Mouse (Mus musculus): ENCODE data around the gene Tsc22d4.
A peak's percentile ranks its signal among the peaks of the same experiment; 100 is the strongest.
"Not testable (repeated sequence)": the region's sequence is repeated elsewhere in the genome, so short reads cannot be mapped to it uniquely, and the experiment has no call there.

The Tsc22d4 gene

DNA sequence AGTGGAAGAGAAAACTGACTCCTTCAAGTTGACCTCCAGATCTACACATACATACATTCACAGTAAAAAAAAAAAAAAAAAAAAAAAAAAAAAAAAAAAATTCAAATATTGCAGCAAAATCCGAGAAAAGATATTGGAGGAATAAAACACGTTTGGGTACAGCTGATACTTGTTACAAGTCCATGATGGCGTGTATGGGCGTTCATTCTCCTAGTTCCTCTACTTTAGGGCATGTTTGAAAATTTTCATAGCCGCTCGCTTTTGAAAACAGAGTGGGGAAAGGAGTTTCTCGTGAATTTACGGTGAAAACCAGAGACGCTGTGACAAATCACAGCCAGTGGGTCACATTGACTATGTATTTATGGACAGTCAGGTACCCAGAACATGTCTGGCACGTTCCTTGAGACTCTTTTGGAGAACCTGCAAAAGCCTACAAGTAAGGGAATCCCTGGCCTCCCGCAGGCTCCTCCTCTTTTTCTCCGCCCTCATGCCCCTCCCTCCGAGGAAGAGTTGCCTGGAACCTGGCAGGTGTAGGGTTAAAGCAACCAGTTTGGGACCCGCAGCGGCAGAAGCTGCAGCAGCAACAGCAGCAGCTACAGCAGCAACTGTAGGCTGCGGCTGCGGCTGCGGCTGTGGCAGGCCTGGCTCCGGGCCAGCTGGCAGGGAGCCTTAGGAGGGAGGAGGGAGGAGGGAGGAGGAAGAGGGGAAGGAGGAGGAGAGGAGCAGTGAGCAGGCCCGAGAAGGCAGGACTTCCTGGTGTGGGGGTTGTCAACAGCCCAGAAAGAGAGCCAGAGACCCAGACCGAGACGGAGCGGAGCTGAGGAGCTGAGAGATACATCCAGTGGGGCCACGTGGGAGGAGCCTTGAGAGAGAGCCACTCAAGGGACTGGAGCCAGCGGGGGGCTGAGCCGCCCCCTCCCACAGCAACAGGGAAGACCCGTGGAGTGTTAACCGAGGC, at the start of gene Tsc22d4:
TSS of gene Tsc22d4 (plus strand) at position 517 of the 958 bp plus-strand sequence.
- peak; percentile 58 to 77 for DNase-seq (ENCODE audit: low read depth in 1 of 2, low spot score in 2 of 2)

GRCm38 (mm10) chr5:137695930-137696329, 49.6 kb upstream of the Tsc22d4 start:
- DNase-seq (ENCODE audit: low read depth in 1 of 2, low spot score in 2 of 2), result no peak

DNA sequence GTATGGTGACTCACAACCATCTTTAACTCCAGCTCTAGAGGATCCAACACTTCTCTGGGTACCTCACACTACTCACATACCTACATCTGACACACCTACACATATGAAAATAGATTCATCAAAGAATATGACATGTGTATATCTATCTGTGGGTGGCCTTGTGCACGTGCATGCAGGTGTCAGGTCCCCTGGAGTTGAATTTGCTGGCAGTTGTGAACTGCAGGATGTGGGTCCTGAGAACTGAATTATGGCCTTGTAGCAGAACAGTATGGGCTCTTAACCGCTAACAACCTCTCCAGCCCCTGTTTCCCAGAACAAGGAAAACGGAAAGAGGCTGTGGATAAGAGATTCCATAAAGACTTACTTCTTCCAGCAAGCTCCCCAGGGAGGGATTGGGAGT, 46.5 kb upstream of the Tsc22d4 start:
- no peak for DNase-seq (ENCODE audit: low read depth in 1 of 2, low spot score in 2 of 2)

- DNase-seq (ENCODE audit: low read depth in 1 of 2, low spot score in 2 of 2), result no peak
These were observed 45.7 kb upstream of the Tsc22d4 start for GRCm38 (mm10) chr5:137699850-137700249.

DNA sequence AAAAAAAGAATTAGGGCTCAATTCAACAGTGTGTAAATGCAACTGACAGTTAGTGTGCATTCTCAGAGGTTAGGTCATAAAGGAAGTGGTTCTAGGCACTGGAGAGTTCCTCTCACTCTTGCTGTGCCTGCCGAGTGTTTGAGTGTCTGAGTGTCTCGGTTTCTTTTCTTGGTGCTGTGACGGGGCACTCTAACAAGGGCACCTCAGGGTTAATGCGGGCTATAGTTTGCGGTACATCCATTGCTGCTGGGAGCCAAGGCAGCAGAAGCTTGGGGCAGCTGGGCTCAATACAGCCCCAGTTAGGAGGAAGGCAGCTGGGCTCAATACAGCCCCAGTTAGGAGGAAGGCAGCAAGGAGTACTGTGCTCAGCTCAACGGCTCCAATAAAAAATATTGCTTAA, 40.3 kb upstream of the Tsc22d4 start:
- no peak for DNase-seq (ENCODE audit: low read depth in 1 of 2, low spot score in 2 of 2)

DNA sequence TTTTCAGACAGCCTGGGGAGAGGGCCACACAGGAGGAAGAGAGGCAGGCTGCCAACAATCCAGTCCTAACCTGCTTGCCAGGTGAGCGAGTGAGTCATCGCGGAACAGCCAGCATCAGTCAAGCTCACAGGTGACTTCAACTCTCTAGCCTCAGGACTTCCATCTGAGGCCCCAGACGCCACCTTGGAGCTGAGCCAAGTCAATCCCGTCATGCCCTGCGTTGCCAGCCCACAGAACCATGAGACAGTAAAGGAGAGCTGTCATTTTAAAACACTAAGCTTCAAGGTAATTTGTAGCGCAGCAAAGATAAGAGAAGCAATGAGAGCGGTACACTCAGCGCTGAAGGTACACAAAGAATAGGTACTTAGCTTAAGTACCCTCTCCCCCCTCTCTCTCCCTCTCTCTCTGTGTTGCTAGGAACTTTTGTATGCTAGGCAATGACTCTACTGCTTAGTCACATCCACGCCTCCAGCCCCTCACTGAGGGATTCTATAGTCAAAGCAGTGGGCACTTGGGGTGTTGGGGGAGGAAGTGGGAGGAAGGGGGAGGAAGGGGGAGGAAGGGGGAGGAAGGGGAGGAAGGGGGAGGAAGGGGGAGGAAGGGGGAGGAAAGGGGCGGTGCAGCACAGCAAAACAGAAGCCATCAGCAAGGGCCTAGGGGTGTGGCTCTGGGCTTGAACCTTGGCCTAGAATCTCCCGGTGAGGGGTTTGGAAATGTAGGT, 38.5 kb upstream of the Tsc22d4 start:
- DNase-seq (ENCODE audit: low read depth in 1 of 2, low spot score in 2 of 2), result peak in 1 of 2 experiments; percentile 29

GRCm38 (mm10) chr5:137713454-137713853, 32.1 kb upstream of the Tsc22d4 start:
- no peak for DNase-seq (ENCODE audit: low read depth in 1 of 2, low spot score in 2 of 2)

GRCm38 (mm10) chr5:137715685-137716084, 29.8 kb upstream of the Tsc22d4 start:
- DNase-seq (ENCODE audit: low read depth in 1 of 2, low spot score in 2 of 2), result no peak

GRCm38 (mm10) chr5:137718020-137718790, 27.3 kb upstream of the Tsc22d4 start:
- DNase-seq (ENCODE audit: low read depth in 1 of 2, low spot score in 2 of 2), result no peak

DNA sequence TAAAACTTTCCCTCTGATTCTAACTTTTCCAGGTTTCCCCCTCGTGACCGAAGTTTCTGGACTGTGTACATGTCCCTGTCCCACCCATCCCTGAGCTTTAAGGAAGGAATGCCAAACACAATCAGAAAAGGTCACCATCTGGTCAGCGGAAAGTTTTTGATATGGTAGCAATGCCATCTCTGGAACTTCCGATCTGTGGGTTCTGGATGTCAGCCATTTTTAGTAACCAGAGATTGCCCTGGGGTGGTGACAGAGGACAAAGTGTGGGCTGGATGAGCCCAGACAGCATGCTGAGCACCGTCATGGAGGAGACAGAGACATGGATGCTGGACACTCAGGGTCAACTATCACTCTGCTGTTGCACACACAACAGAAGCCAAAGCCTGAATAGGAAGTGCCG, 26.4 kb upstream of the Tsc22d4 start:
- no peak for DNase-seq (ENCODE audit: low read depth in 1 of 2, low spot score in 2 of 2)

- DNase-seq (ENCODE audit: low read depth in 1 of 2, low spot score in 2 of 2), result not testable (repeated sequence)
These were observed 24.9 kb upstream of the Tsc22d4 start for GRCm38 (mm10) chr5:137720558-137721164.

DNA sequence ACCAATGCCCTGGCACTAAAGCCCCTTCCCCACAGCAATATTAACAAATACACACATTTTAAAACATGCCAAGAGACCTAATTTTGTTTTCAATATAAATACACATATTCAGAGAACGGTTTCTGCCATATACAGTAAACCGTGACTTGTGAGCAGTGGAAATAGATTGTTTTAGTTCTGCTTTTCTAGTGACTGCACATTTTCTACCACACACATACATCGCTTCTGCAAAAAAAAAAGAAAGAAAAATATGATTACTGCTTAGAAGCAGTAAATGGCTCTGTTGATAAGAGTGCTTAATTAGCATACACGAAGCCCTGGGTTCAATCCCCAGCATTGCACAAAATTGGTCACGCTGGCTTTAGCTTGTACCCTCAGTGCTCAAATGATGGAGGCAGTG, 21.7 kb upstream of the Tsc22d4 start:
- no peak for DNase-seq (ENCODE audit: low read depth in 1 of 2, low spot score in 2 of 2)

GRCm38 (mm10) chr5:137726767-137727166, 18.8 kb upstream of the Tsc22d4 start:
- DNase-seq (ENCODE audit: low read depth in 1 of 2, low spot score in 2 of 2), result no peak

- DNase-seq (ENCODE audit: low read depth in 1 of 2, low spot score in 2 of 2), result no peak
These were observed 11.8 kb upstream of the Tsc22d4 start for GRCm38 (mm10) chr5:137733638-137734288.

DNA sequence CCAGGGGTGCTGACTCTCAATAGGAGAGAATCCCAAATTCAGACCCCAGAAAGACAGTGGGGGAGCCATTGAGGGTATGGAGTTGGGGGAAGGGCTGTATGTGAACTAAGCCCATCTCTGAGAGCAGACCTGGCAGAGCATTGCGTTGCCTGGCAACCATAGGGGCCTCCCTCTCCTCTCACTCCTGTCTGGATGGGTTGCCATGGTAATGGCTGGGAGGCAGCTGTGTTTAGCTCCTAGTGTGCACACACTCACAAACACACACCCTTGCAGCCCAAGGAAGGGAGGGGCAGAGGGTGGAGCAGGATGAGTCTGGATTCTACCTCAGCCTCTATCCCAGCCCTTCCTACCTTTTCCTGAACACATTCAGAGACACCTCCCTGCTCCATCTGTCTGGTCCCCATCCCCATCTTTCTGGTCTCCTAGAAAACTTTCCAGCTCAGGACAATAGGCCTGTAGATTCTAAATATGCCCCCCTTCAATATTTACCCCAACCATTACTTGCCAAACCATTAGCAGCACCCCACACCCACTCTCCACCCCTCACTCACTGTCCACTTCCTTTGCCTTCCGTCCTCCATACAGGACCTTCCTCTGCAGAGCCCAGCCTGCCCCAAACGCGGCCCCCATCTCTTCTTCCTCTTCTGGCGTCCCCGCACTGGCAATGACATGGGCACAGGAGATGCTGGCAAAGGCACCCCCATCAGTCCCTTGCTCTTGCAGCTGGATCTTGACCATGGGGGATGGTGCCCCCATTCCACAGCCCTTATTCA, 11.1 kb upstream of the Tsc22d4 start:
- DNase-seq (ENCODE audit: low read depth in 1 of 2, low spot score in 2 of 2), result no peak

- DNase-seq (ENCODE audit: low read depth in 1 of 2, low spot score in 2 of 2), result no peak
These were observed 8.1 kb upstream of the Tsc22d4 start for GRCm38 (mm10) chr5:137737400-137737940.

DNA sequence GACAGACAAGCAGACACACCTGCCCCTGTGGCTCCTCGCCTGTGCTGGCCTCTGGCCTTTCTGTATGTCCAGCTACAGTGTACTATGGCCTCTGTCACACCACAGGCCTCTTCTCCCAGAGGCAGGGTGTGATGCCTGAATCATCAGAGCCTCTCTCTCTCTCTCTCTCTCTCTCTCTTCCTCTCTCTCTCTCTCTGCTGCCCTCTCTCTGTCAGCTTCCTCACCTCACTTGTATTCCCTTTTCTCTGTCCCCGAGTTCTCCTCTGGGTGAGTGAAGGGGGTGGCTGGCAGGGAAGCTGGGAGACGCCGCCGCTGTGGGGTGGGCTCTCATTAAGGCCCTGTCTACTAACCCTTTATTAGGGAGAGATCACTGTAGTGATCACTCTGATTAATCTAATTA, 7.0 kb upstream of the Tsc22d4 start:
- no peak for DNase-seq (ENCODE audit: low read depth in 1 of 2, low spot score in 2 of 2)

DNA sequence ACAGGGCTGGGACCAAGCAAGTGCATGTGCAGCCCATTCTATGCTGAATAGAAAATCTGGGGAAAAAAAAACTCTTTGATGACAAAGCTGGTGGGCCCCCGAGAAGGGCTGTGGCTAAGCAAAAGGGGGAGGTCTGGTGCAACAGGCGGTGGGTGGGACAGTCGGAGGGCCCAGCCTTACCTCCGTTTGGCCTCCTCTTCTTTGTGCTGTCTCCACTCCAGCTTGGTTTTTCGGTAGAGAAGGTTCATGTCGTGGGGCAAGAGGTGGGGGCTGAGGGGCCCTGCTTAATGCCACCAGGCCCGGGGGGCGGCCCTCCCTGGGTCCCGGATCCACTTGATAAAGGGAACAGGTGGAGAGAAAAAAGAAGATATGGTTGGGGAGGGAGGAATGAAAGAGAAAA, 6.1 kb upstream of the Tsc22d4 start:
- no peak for DNase-seq (ENCODE audit: low read depth in 1 of 2, low spot score in 2 of 2)

- DNase-seq (ENCODE audit: low read depth in 1 of 2, low spot score in 2 of 2), result no peak
These were observed 5.0 kb upstream of the Tsc22d4 start for GRCm38 (mm10) chr5:137740506-137740905.
